Mouse (Mus musculus): ENCODE results near the gene Fut11. TPM values are rescaled to one million over a fixed set of nuclear protein-coding genes. Genes with fewer than 3 reads are reported as not detected.
A peak's percentile ranks its signal among the peaks of the same experiment; 100 is the strongest.

Gene Fut11
- total and polyA plus RNA-seq, 2 experiments from 2014 or later, result 18.0 to 26.2 TPM

DNA sequence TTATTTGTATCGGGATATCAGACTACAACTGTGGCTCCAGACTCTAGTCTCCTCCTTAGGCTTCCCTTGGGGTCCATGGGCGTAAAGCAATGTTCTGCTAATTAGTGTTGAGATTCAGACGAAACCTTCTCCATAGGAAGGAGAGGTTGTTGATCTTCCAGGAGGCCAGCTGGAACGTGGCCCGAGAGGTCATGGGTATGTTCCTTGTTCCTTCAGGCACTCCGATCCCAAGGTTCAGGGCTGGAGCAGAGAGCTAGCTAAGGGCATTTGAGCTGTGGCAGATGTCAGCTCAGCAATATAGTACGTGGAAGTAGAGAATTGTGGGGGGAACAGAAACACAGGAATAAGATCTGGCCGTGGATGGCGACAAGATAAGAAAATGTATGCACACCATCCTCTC is 39.0 kb upstream of the Fut11 start:
- no peak overlapping the region for H3K4me2 ChIP-seq (ENCODE audit: low read depth, low read length)
- no peaks in the 10 kb centered on the region for H3K36me3 ChIP-seq (ENCODE audit: insufficient read depth, low read length)
- 79% methylated on average over 9 of the region's 9 CpGs for WGBS
- ATAC-seq (no peak), DNase-seq (ENCODE audit: low spot score) (no peak)
- H3K27me3 ChIP-seq (ENCODE audit: insufficient read depth, low read length), result no peaks in the 10 kb centered on the region
- no peak overlapping the region for H3K27ac ChIP-seq
- no peak for TF ChIP-seq CTCF (IDR thresholded peaks at IDR 0.05; ENCODE audit: low read depth)
- no peak overlapping the region for H3K9ac ChIP-seq (replicated peaks; ENCODE audit: low read length)
- H3K4me3 ChIP-seq (ENCODE audit: low read length), result no peak overlapping the region
- no peaks in the 10 kb centered on the region; the same call in 1 of the 2 replicates for H3K4me1 ChIP-seq (ENCODE audit: insufficient read depth, low read length)
- H3K9me3 ChIP-seq (ENCODE audit: low read length), result no peaks in the 10 kb centered on the region

- TF ChIP-seq CTCF (IDR thresholded peaks at IDR 0.05; ENCODE audit: low read depth), result no peak
- 57% methylated on average over 11 of the region's 11 CpGs for WGBS
- Histone ChIP-seq H3K27ac (no peak within 1 kb of the TSS), H3K4me2 (ENCODE audit: low read depth, low read length) (no peak within 1 kb of the TSS), H3K4me3 (ENCODE audit: low read length) (no peak within 1 kb of the TSS), H3K4me1 (ENCODE audit: insufficient read depth, low read length) (peaks cover under 1% of the 10 kb centered on the region; the same call in 1 of the 2 replicates), H3K36me3 (ENCODE audit: insufficient read depth, low read length) (no peaks in the 10 kb centered on the region), H3K9me3 (ENCODE audit: low read length) (no peaks in the 10 kb centered on the region), H3K27me3 (ENCODE audit: insufficient read depth, low read length) (no peaks in the 10 kb centered on the region), H3K9ac (replicated peaks; ENCODE audit: low read length) (no peak within 1 kb of the TSS)
- DNase-seq (ENCODE audit: low spot score) (no peak), ATAC-seq (no peak)
Measured at GRCm38 (mm10) chr14:20656361-20656760, 38.4 kb upstream of the Fut11 start, which contains the start of gene Myoz1. Gene Myoz1, minus strand, starts transcription at chr14:20656540.

DNA sequence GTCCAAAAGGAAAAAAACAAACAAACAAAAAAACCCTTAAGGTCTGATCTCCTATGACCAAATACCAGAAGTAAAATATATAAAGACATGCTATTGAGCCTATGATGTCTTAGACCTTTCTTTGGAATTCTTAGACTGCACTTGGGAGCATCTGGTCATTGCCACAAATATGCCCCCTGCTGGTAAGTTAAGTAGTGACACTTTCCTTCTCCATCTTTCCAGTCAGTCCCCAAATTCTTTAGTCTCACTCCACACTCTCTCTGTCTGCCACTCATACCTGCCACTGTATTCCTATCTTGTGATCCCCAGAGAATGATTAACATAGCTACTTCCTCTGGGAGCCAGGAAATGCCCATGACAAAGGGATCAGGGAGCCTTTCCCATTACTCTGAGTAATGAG is 36.4 kb upstream of the Fut11 start:
- no peaks in the 10 kb centered on the region for H3K36me3 ChIP-seq (ENCODE audit: insufficient read depth, low read length)
- peaks cover 13% of the 10 kb centered on the region; the same call in 1 of the 2 replicates for H3K4me1 ChIP-seq (ENCODE audit: insufficient read depth, low read length)
- DNase-seq (ENCODE audit: low spot score) (peak; percentile 72), ATAC-seq (no peak)
- no peak overlapping the region for H3K9ac ChIP-seq (replicated peaks; ENCODE audit: low read length)
- no peak overlapping the region for H3K4me3 ChIP-seq (ENCODE audit: low read length)
- H3K27ac ChIP-seq, result no peak overlapping the region
- H3K9me3 ChIP-seq (ENCODE audit: low read length), result no peaks in the 10 kb centered on the region
- no peaks in the 10 kb centered on the region for H3K27me3 ChIP-seq (ENCODE audit: insufficient read depth, low read length)
- H3K4me2 ChIP-seq (ENCODE audit: low read depth, low read length), result no peak overlapping the region
- TF ChIP-seq CTCF (IDR thresholded peaks at IDR 0.05; ENCODE audit: low read depth), result peak; percentile 77

DNA sequence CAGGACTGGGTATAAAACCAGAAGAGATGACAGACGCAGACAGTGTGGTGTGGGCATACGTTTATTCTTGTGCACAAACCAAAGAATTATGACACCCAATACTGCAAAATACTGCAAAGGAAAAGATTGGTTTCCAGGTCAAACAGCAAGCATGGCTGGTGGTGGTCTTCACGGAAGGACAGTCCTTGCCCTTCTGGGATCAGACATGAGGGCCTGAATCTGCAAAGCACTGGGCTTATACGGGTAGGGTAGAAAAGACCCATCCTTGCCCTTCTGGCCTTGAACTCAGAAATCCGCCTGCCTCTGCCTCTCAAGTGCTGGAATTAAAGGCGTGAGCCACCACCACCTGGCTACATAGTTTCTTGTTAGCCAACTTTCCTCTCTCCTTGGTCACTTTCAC is 35.9 kb upstream of the Fut11 start:
- no peak overlapping the region for H3K4me2 ChIP-seq (ENCODE audit: low read depth, low read length)
- no peak overlapping the region for H3K27ac ChIP-seq
- H3K9ac ChIP-seq (replicated peaks; ENCODE audit: low read length), result no peak overlapping the region
- H3K36me3 ChIP-seq (ENCODE audit: insufficient read depth, low read length), result no peaks in the 10 kb centered on the region
- no peaks in the 10 kb centered on the region for H3K9me3 ChIP-seq (ENCODE audit: low read length)
- peaks cover 13% of the 10 kb centered on the region; the same call in 1 of the 2 replicates for H3K4me1 ChIP-seq (ENCODE audit: insufficient read depth, low read length)
- DNase-seq (ENCODE audit: low spot score) (no peak), ATAC-seq (no peak)
- TF ChIP-seq CTCF (IDR thresholded peaks at IDR 0.05; ENCODE audit: low read depth), result no peak
- WGBS, result 92% methylated on average over 6 of the region's 6 CpGs
- no peaks in the 10 kb centered on the region for H3K27me3 ChIP-seq (ENCODE audit: insufficient read depth, low read length)
- H3K4me3 ChIP-seq (ENCODE audit: low read length), result no peak overlapping the region

GRCm38 (mm10) chr14:20659687-20660086 is 35.1 kb upstream of the Fut11 start:
- H3K9me3 ChIP-seq (ENCODE audit: low read length), result no peaks in the 10 kb centered on the region
- no peaks in the 10 kb centered on the region for H3K27me3 ChIP-seq (ENCODE audit: insufficient read depth, low read length)
- 98% methylated on average over 7 of the region's 7 CpGs for WGBS
- no peak for DNase-seq (ENCODE audit: low spot score)
- no peaks in the 10 kb centered on the region for H3K36me3 ChIP-seq (ENCODE audit: insufficient read depth, low read length)
- no peak overlapping the region for H3K9ac ChIP-seq (replicated peaks; ENCODE audit: low read length)
- no peak overlapping the region for H3K4me2 ChIP-seq (ENCODE audit: low read depth, low read length)
- ATAC-seq, result no peak
- H3K4me3 ChIP-seq (ENCODE audit: low read length), result no peak overlapping the region
- H3K27ac ChIP-seq, result no peak overlapping the region
- TF ChIP-seq CTCF (IDR thresholded peaks at IDR 0.05; ENCODE audit: low read depth), result no peak
- H3K4me1 ChIP-seq (ENCODE audit: insufficient read depth, low read length), result peaks cover 13% of the 10 kb centered on the region; the same call in 1 of the 2 replicates

GRCm38 (mm10) chr14:20660827-20661660 is 33.7 kb upstream of the Fut11 start:
- Histone ChIP-seq H3K9me3 (ENCODE audit: low read length) (no peaks in the 10 kb centered on the region), H3K36me3 (ENCODE audit: insufficient read depth, low read length) (no peaks in the 10 kb centered on the region), H3K27ac (peak overlapping the region; percentile 93), H3K27me3 (ENCODE audit: insufficient read depth, low read length) (no peaks in the 10 kb centered on the region), H3K9ac (replicated peaks; ENCODE audit: low read length) (peak overlapping the region; percentile 79), H3K4me3 (ENCODE audit: low read length) (peak overlapping the region; percentile 57), H3K4me2 (ENCODE audit: low read depth, low read length) (peak overlapping the region; percentile 72), H3K4me1 (ENCODE audit: insufficient read depth, low read length) (peaks cover 13% of the 10 kb centered on the region; the same call in 1 of the 2 replicates)
- WGBS, result 1% methylated on average over 52 of the region's 52 CpGs
- TF ChIP-seq CTCF (IDR thresholded peaks at IDR 0.05; ENCODE audit: low read depth), result peak; percentile 91
- peak; percentile 93 for ATAC-seq
- peak; percentile 99 for DNase-seq (ENCODE audit: low spot score)

Measured in hindbrain, postnatal 0 days (tissue).